Mouse (Mus musculus) frontal cortex, postnatal 10 days (tissue): ENCODE results near the gene Prdx5.

ENCODE experiments used
- DNase-seq, 2 experiments: peaks; one replicate each; pipeline ENCODE4 v3.0.0; 2022; ENCODE audit warnings: low spot score in 2 of 2, mixed read lengths in 1 of 2

Gene Prdx5

GRCm38 (mm10) chr19:6909507-6910289 is at the start of gene Prdx5, which contains the start of gene Trmt112:
Gene Prdx5 (minus strand): TSS chr19:6910106.
Gene Trmt112 (plus strand): TSS chr19:6909698.
- peak; percentile 91 for DNase-seq

DNA sequence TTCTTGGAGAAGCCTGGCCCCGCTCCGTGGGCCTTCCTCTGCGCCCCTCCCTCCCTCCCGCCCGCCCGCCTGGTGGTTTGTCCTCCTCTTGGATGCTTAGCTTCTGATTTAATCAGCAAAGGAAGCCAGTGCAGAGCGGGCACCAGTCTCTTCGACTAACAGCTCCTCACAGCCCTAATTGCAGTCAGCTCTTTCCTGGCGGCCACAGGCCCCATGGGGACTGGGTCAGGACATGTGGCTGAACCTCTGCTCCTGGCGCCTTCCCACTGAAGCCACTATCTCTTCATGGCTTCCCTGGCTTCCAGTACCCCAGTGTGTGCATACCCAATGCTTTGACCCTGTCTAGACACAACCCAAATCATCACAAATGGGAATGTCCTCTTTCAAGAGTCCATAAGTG is 46.6 kb upstream of the Prdx5 start:
- no peak for DNase-seq

DNA sequence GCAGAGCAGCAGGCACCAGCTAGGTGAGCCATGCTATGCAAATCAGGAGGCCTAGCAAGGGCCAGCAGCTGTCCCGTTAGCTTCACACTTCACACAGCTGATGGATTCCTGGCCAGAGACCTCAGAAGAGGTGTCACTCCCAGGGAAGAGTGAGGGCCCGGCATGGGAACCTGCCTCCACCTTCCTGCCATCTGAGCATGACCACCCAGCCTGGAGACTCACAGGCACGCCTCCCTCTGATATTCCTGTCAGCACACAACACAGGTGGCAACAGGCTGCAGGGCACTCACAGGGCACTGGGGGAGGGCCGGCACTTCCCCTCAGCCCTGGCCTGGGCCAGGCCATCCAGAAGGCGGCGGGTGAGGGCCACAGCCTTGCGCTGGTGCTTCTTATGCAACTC is 45.5 kb upstream of the Prdx5 start:
- no peak for DNase-seq

DNA sequence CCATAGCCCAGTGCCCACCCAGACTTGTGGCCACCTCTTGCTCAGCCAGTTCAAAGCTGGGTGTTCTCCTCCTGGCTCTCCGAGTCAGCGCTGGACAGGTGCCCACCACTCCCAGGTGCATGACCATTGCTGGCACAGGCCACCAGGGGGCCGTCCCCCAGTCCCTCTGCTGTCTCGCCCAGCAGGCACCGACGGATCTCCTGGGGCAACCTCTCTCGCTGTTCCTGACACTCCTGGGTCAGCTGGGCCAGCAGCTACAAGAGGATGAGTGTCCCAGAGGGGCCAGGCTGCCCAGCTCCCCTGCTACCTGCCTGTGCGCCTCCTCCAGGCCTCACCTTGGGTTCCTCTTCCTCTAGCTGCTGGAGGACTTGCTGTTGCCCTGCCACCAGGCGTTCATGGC is 44.1 kb upstream of the Prdx5 start:
- no peak for DNase-seq

DNA sequence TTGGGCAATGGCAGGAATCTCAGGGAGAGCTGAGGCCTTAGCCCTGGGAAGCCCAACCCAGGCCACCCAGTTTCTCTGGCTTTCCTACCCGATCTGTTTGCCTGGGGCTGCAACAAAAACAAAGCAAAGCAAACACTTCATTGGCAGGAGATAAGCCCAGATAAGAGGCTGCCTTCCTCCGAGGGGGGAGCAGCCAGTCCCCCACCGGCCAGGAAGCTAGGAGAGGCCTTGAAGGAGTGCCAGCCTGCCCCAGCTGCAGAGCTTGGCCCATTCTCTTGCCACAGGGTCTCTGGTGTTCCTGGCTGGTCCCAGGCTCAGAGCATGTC is 42.8 kb upstream of the Prdx5 start:
- DNase-seq = no peak

- peak; percentile 70 to 83 for DNase-seq
These were observed 42.2 kb upstream of the Prdx5 start for GRCm38 (mm10) chr19:6951994-6952711.

GRCm38 (mm10) chr19:6951381-6951968 is 41.6 kb upstream of the Prdx5 start:
- peak; percentile 90 to 92 for DNase-seq

GRCm38 (mm10) chr19:6950613-6951153 is 40.8 kb upstream of the Prdx5 start:
- DNase-seq = peak in 1 of 2 experiments; percentile 44

- no peak for DNase-seq
These were observed 40.0 kb upstream of the Prdx5 start for GRCm38 (mm10) chr19:6949951-6950350.

DNA sequence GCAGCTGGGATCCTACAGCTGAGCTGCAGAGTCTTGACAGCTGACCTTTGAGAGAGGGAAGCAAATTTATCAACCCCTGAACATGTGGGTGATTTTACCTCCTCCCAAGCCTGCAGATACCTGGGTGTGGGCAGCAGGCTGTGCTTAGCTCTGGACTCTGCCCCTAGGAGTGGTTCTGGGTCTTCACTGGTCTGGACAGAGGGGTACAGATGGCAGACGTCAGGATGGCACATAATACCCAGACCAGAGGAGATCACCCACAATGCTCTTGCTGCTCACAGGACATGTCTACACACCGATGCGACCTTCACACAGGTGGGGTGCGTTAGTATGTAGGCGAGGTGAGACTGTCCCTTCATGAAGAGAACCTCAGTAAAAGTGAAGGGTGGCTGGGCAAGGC is 39.6 kb upstream of the Prdx5 start:
- DNase-seq = no peak

DNA sequence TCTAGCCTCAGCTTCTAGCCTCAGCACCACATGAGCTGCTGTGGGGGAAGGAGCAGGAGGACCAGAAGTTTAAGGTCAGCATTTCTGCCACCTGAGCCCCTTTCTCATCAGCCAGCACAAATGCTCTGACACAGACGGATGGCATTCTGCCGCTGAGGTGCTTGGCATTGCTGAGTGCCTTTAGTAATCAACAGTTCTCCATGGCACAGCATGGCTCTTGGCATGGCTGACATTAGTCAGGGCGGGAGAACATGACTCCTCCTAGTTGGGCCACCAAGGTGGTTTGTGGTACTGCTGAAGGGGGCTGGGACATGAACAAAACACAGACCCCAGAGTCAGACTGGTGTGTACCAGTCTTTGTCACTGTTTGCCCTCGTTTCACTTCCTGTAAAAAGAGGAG is 38.3 kb upstream of the Prdx5 start:
- DNase-seq = no peak

GRCm38 (mm10) chr19:6947742-6948141 is 37.8 kb upstream of the Prdx5 start:
- no peak for DNase-seq

DNA sequence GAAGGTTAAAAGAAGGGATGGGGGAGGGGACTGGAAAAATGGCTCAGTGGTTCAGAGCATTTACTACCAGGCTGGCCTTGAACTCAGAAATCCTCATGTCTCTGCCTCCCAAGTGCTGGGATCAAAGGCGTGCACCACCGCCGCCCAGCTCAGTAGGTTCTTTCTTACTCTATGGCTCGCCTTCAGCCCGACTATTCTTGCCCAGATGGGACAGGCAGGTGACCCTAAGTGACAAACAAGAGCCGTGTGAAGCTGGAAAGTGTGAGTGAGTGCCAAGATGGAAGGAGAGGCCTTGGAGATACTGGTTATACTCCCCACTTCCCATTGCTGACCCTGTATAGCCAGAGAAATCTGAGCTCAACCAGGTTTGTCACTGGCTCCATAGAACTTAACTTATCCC is 33.8 kb upstream of the Prdx5 start:
- no peak for DNase-seq

DNA sequence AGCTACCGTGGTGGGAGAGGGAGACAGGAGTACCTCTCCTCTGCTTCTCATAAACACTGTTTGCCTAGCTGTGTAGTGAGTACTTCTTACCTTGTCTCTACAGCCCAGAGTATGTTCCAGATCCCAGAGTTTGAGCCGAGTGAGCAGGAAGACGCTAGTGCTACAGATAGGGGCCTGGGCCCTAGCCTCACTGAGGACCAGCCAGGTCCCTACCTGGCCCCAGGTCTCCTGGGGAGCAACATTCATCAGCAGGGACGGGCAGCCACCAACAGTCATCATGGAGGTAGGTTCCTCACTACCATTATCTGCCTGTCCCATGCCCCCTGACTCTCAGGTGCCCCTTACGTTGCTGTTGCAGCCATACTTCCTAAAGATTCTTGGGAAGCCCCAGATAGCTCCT is 32.9 kb upstream of the Prdx5 start:
- no peak for DNase-seq

- peak; percentile 90 to 92 for DNase-seq
These were observed 32.4 kb upstream of the Prdx5 start, which contains the start of gene Gpr137 for GRCm38 (mm10) chr19:6942249-6942691. Gene Gpr137 (minus strand): TSS chr19:6942480.

DNA sequence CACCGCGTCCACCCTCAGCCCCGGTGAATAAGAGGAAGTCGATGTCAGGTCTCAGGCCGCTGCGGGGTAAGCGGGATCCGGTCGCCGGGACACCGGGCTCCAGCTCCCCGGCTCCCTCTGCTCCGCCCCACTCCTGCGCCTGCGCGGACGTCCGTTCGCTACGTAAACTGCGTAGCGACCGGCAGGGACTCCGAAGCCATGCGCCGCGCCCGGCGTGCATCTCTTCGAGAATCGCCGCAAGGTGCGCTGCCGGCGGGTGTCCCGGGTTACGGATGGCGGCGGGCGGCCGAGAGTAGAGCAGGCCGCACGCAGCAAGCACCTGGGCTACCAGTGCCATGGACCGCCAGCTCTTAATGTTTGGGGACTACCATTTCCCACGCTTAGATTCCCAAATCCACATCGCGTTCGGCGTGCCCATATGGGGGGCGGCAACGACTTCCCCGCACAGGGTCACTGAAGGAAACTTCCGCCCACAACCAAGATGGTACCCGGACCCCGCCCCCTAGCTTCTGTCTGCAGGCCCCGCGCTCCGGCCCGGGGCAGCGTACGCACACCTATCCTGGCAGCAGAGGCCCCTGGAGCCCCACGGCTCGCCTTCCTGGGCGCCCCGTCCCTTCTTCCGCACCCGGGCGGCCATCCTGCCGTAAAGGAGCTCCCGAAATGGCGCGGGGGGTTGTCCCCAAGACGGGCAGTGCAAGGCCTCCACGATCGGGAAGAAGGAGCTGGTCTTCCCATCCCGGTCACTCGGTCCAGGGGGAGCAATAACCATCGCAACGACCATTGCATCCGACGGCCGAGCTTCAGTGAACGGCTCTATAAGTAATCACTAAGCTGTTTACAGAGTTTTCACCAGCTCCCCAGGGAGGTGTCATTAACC is 31.7 kb upstream of the Prdx5 start, which contains the start of gene Bad:
Gene Bad (plus strand): TSS at position 490 of the 877 bp plus-strand sequence.
- peak; percentile 78 to 93 for DNase-seq

- no peak for DNase-seq
These were observed 30.8 kb upstream of the Prdx5 start for GRCm38 (mm10) chr19:6940396-6941351.

DNA sequence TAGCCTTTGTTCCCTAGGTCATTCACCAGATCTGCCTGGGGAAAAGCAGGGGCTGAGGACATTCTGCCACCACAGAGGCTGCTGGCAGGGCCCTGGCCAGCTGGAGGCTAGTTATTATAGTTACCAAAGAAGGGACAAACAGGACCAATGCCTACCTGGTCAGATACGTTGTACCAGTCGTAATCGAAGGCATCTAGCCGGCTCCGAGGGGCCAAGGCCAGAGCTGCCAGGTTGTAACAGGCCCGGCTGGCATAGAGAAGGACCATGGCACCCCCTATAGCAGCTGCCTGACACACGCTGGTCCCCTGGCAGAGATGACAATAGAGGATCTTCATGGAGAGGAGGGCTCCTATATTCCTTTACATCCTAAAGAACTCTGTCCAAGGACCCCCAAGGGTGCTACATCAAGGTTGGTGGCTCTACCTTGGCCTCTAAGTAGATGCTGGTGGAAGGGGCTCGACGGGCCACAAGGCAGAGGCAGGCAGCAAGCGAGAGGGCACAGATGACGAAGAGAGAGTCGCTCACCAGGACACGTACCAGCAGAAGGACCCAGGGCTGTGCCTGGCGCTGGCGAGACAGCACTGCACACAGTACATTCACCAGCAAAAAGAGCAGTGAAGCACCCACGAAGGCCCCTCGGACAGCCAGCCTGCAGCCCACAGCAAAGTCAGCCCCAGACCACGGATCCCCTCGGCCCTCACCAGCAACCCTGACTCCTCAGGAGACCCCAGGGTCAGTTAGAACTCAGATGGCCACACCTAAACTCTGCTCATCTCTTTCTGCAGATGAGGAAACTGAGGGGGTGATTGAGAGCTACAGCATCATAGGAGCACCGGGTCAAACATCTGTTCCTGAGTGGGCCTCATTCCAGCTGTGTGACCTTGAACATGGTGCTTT is 29.4 kb upstream of the Prdx5 start:
- no peak for DNase-seq
